Mouse (Mus musculus): ENCODE measurements around the gene Plek2.

GRCm38 (mm10) chr12:78874581-78874980 lies 32.2 kb downstream of the Plek2 start:
- TF ChIP-seq CTCF (IDR thresholded peaks at IDR 0.05; ENCODE audit: control insufficient read depth, insufficient read depth, insufficient read length): no peak
- TF ChIP-seq USF1 (IDR thresholded peaks at IDR 0.05; ENCODE audit: low read depth): no peak
- no peak for TF ChIP-seq FOSL1 (IDR thresholded peaks at IDR 0.05; ENCODE audit: insufficient read depth, low read length, poor library complexity, severe bottlenecking)
- no peak for TF ChIP-seq MAX (IDR thresholded peaks at IDR 0.05)
- no peak for TF ChIP-seq MYOD1 (IDR thresholded peaks at IDR 0.05; ENCODE audit: control insufficient read depth, insufficient read length, low read depth)
- TF ChIP-seq MYOG (IDR thresholded peaks at IDR 0.05; ENCODE audit: control insufficient read depth, extremely low read depth, insufficient read length): no peak
- no peak for TF ChIP-seq CEBPB (IDR thresholded peaks at IDR 0.05; ENCODE audit: low read depth)

Measured in C2C12 (cell line).